Mouse (Mus musculus): ENCODE measurements around the gene Acads. TPM values are rescaled to one million over a fixed set of nuclear protein-coding genes. Genes with fewer than 3 reads are reported as not detected.

The Acads gene
- 25.9 and 44.0 TPM in 2 replicates for polyA plus RNA-seq (2012; ENCODE audit: low replicate concordance)

GRCm38 (mm10) chr5:115118961-115119570, at the start of gene Acads:
Gene Acads (minus strand): TSS chr5:115119346.

GRCm38 (mm10) chr5:115158040-115158983, 39.2 kb upstream of the Acads start, which contains the start of gene Mlec:
Gene Mlec (minus strand): TSS chr5:115158179.

GRCm38 (mm10) chr5:115134234-115135165, 15.4 kb upstream of the Acads start, which contains the start of gene Unc119b:
Gene Unc119b (minus strand): TSS chr5:115134975.

GRCm38 (mm10) chr5:115098195-115098594, 21.0 kb downstream of the Acads start, which contains the start of gene Gm10401:
Gene Gm10401 (minus strand): TSS chr5:115098295.

Other genes starting within 250 kb of the Acads start
- gene Oasl2, start 222.4 kb downstream of the Acads start, polyA plus RNA-seq (2012; ENCODE audit: low replicate concordance), result 0.62 and 0.63 TPM in 2 replicates
- gene Oasl1, start 196.1 kb downstream of the Acads start, polyA plus RNA-seq (2012; ENCODE audit: low replicate concordance), result 37.9 and 76.2 TPM in 2 replicates
- gene 2210016L21Rik, start 177.2 kb downstream of the Acads start, polyA plus RNA-seq (2012; ENCODE audit: low replicate concordance), result 43.8 and 58.4 TPM in 2 replicates
- gene Hnf1a, start 148.3 kb downstream of the Acads start, polyA plus RNA-seq (2012; ENCODE audit: low replicate concordance), result 0.20 and 0.42 TPM in 2 replicates
- 22.8 and 50.6 TPM in 2 replicates for gene Sppl3, start 108.2 kb downstream of the Acads start, polyA plus RNA-seq (2012; ENCODE audit: low replicate concordance)
- not detected in 2 replicates for gene Gm10401, start 21.1 kb downstream of the Acads start, polyA plus RNA-seq (2012; ENCODE audit: low replicate concordance)
- 68.3 and 86.1 TPM in 2 replicates for gene Unc119b, start 15.6 kb upstream of the Acads start, polyA plus RNA-seq (2012; ENCODE audit: low replicate concordance)
- 33.4 and 81.7 TPM in 2 replicates for gene Mlec, start 38.8 kb upstream of the Acads start, polyA plus RNA-seq (2012; ENCODE audit: low replicate concordance)
- 0.44 and 0.99 TPM in 2 replicates for gene Cabp1, start 75.0 kb upstream of the Acads start, polyA plus RNA-seq (2012; ENCODE audit: low replicate concordance)
- 53.2 and 80.8 TPM in 2 replicates for gene Pop5, start 116.5 kb upstream of the Acads start, polyA plus RNA-seq (2012; ENCODE audit: low replicate concordance)
- gene Rnf10, start 153.6 kb upstream of the Acads start, polyA plus RNA-seq (2012; ENCODE audit: low replicate concordance), result 290 and 465 TPM in 2 replicates
- gene Coq5, start 160.3 kb upstream of the Acads start, polyA plus RNA-seq (2012; ENCODE audit: low replicate concordance), result 24.4 and 41.7 TPM in 2 replicates
- gene Dynll1, start 181.7 kb upstream of the Acads start, polyA plus RNA-seq (2012; ENCODE audit: low replicate concordance), result 62.9 and 230 TPM in 2 replicates
- gene Srsf9, start 207.8 kb upstream of the Acads start, polyA plus RNA-seq (2012; ENCODE audit: low replicate concordance), result 62.0 and 96.9 TPM in 2 replicates
- gene Gatc, start 221.8 kb upstream of the Acads start, polyA plus RNA-seq (2012; ENCODE audit: low replicate concordance), result 5.0 and 11.2 TPM in 2 replicates
- 0.77 and 3.8 TPM in 2 replicates for gene Triap1, start 221.9 kb upstream of the Acads start, polyA plus RNA-seq (2012; ENCODE audit: low replicate concordance)
- 2,307 and 4,034 TPM in 2 replicates for gene Cox6a1, start 229.6 kb upstream of the Acads start, polyA plus RNA-seq (2012; ENCODE audit: low replicate concordance)

All from leukemia stem cell, adult 10-12 weeks (primary cell).